Mouse (Mus musculus): Measurements from ENCODE around the gene Insc. TPM values are rescaled to one million over a fixed set of nuclear protein-coding genes. Genes with fewer than 3 reads are reported as not detected.

The Insc gene
- total RNA-seq, 2 experiments from 2014 or later: 0.26 to 0.52 TPM

Other genes starting within 250 kb of the Insc start
- gene Cyp2r1, start 180.7 kb upstream of the Insc start, total RNA-seq (2021): under 1 TPM; 0.85 to 0.89 TPM
- gene Calca, start 107.3 kb upstream of the Insc start, total RNA-seq (2021): not detected
- gene Calcb, start 25.1 kb upstream of the Insc start, total RNA-seq (2021): 1 to 10 TPM in 1 of 2 experiments, not detected in 1; 1.1 TPM

Data from heart, adult 18-20 months (tissue).